Mouse (Mus musculus): Measurements from ENCODE around the gene Igsf9b. TPM values are rescaled to one million over a fixed set of nuclear protein-coding genes. Genes with fewer than 3 reads are reported as not detected.
A peak's percentile ranks its signal among the peaks of the same experiment; 100 is the strongest.

Igsf9b gene
- polyA plus RNA-seq, 1 experiment, result 23.1 TPM

DNA sequence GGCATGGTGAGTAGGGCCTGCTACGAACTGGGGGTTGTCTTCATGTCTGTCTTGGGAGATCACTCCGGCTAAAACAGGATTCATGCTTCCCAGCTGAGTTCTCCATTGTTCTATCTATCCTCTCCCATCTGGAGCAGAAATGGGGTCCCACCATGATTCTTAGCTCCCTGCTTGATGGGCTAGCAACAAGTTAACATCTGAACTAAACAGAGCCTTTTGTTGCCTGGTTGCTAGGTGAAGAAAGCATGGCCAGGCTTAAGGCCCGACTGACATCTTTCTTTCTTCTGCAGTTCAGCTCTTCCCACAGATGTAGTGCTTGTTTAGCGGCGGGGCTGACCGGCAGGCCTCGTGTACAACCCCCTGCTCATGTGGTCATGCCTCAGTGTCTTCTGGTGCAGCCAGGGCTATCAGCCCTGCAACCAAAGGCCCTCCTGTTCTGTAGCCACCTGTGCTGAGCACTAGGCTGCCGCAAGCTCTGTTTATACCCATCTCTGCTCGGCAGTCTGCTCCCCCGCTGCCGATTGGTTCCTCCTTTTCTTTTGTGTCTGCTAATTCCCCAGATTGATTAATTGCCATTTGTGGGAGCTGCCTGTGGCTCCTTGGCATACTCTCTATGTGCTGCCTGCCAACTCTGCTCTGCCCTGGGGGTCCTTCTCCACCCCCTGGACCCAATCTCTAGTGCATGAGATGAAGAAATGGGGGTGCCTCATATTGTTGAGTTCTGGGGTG lies 47.7 kb downstream of the Igsf9b start:
- no peak for TF ChIP-seq CTCF (IDR thresholded peaks at IDR 0.05; ENCODE audit: extremely low read depth, insufficient read depth, low read length)
- no peak for TF ChIP-seq POLR2A (IDR thresholded peaks at IDR 0.05; ENCODE audit: extremely low read depth, insufficient read depth, low read length)
- no peak overlapping the region for H3K4me3 ChIP-seq (ENCODE audit: insufficient read depth, low read length)
- no peaks in the 10 kb centered on the region for H3K4me1 ChIP-seq (ENCODE audit: control insufficient read depth, insufficient read depth, low read length)
- H3K27ac ChIP-seq (ENCODE audit: insufficient read depth, low read length), result no peak overlapping the region

DNA sequence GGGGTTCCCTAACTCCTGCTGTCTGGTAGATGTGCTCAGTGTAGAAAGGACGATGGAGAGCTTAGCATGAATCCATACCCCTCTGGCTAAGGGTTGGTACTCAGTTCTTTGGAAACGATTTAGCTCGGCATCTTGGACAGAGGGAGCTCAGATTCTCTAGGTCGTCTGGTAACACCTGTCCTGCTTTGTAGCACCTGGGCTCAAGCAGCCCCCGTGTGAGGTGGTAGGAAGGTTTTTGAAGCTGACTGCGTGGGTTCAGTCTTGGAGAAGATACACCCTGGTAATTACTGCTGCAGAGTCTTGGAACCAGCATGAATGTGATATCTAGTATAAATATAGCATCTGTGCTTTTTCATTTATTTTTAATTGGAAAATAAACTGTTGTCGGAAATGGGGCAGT lies 54.1 kb downstream of the Igsf9b start:
- H3K4me1 ChIP-seq (ENCODE audit: control insufficient read depth, insufficient read depth, low read length), result peaks cover 6% of the 10 kb centered on the region
- no peak overlapping the region for H3K27ac ChIP-seq (ENCODE audit: insufficient read depth, low read length)
- TF ChIP-seq POLR2A (IDR thresholded peaks at IDR 0.05; ENCODE audit: extremely low read depth, insufficient read depth, low read length) (no peak), CTCF (IDR thresholded peaks at IDR 0.05; ENCODE audit: extremely low read depth, insufficient read depth, low read length) (no peak)
- no peak overlapping the region for H3K4me3 ChIP-seq (ENCODE audit: insufficient read depth, low read length)

DNA sequence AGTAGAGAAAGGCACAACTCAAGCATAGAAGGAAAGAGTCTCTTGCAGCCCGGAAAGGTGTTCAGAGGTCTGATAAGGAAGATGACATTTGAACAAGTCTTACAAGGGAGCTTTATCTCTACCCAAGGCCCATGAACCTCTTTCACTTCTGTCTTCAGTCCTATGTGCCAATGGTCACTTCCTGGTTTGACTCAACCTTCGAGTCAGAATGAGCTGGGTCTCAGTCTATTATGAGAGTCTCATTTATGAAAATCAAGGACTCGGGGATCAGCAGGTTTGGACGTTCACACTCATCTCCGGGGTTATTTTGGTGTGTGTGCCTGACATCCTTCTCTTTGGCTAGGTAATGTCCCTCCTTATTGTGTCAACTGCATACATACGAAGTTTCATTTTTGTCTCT lies 58.9 kb downstream of the Igsf9b start:
- Histone ChIP-seq H3K27ac (ENCODE audit: insufficient read depth, low read length) (no peak overlapping the region), H3K4me1 (ENCODE audit: control insufficient read depth, insufficient read depth, low read length) (peaks cover 5% of the 10 kb centered on the region), H3K4me3 (ENCODE audit: insufficient read depth, low read length) (no peak overlapping the region)
- no peak for TF ChIP-seq POLR2A (IDR thresholded peaks at IDR 0.05; ENCODE audit: extremely low read depth, insufficient read depth, low read length)
- no peak for TF ChIP-seq CTCF (IDR thresholded peaks at IDR 0.05; ENCODE audit: extremely low read depth, insufficient read depth, low read length)

DNA sequence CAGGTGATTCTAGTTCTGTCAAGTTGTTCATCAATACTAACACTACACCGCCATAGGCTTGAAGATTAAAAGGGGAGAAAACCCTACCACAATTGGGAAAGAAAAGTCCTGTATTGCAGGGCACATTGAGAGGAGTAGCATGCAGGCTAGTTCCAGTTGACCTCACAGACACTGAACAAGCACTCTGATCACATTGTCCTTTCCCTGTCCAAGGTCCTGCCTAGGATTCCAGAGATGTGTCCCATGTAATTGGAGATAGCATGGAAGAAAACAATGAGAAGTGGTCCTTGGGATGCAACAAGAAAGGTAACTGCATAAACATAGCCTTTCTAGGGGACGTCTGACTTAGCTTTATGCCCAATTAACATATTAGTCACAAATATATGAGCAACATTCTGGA lies 68.2 kb downstream of the Igsf9b start:
- Histone ChIP-seq H3K4me1 (ENCODE audit: control insufficient read depth, insufficient read depth, low read length) (no peaks in the 10 kb centered on the region), H3K4me3 (ENCODE audit: insufficient read depth, low read length) (no peak overlapping the region), H3K27ac (ENCODE audit: insufficient read depth, low read length) (no peak overlapping the region)
- TF ChIP-seq POLR2A (IDR thresholded peaks at IDR 0.05; ENCODE audit: extremely low read depth, insufficient read depth, low read length) (no peak), CTCF (IDR thresholded peaks at IDR 0.05; ENCODE audit: extremely low read depth, insufficient read depth, low read length) (no peak)

DNA sequence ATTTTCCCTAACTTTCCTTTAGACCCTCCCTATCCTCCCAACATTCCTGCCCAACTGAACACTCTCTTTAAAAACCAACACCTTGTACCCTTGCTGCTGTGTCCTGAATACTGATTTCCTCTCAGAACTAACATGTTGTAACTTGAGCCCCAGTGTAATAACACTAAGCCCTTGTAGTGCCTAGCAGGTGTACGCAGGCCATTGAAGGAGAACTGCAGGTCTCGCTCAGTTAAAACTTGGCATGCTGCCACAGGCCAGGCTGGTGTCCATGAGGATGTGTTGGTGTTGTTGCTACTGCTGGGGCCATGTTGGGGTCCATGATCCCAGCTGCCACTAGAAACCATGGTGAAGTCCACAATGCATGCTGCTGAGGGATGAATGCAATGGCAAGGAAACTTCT lies 70.1 kb downstream of the Igsf9b start:
- Histone ChIP-seq H3K4me3 (ENCODE audit: insufficient read depth, low read length) (no peak overlapping the region), H3K27ac (ENCODE audit: insufficient read depth, low read length) (no peak overlapping the region), H3K4me1 (ENCODE audit: control insufficient read depth, insufficient read depth, low read length) (no peaks in the 10 kb centered on the region)
- TF ChIP-seq CTCF (IDR thresholded peaks at IDR 0.05; ENCODE audit: extremely low read depth, insufficient read depth, low read length) (no peak), POLR2A (IDR thresholded peaks at IDR 0.05; ENCODE audit: extremely low read depth, insufficient read depth, low read length) (no peak)

DNA sequence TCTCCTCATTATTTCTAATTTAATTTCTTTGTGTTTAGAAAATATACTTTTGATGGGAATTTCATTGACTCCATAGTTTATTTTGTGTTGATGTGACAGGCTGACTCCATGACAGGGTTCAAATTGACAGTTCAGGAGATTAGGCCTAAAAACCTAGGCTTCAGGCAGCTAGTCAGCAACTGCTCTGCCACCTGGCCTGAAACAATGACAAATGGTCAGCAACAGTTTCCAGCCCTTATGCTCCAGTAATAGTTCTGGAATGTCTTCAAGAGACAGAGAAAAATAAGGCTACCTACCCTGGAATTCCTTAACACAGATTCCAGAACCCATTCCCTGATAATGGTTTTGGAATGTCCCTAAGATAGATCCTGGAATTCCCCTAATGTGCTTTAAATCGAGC lies 76.7 kb downstream of the Igsf9b start:
- Histone ChIP-seq H3K4me3 (ENCODE audit: insufficient read depth, low read length) (no peak overlapping the region), H3K4me1 (ENCODE audit: control insufficient read depth, insufficient read depth, low read length) (no peaks in the 10 kb centered on the region), H3K27ac (ENCODE audit: insufficient read depth, low read length) (no peak overlapping the region)
- no peak for TF ChIP-seq POLR2A (IDR thresholded peaks at IDR 0.05; ENCODE audit: extremely low read depth, insufficient read depth, low read length)
- TF ChIP-seq CTCF (IDR thresholded peaks at IDR 0.05; ENCODE audit: extremely low read depth, insufficient read depth, low read length), result no peak

DNA sequence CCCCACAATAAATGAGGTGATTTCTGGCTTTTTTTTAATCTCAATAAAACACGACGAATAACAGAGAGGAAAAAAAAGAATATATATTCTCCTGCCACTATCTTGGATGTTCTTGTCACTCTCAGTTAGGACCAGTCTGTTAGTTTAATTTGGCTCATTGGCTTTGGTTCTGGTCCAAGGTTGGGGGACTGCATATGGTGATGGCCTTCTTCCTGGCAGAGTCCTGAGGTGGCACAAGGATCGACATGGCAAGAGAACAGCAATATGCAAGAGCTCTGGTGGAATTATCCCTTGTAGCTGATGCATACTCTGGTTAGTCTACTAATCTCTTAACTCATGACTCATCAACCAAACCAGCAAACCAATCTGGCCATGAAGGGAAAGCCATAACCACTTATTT lies 87.9 kb downstream of the Igsf9b start:
- Histone ChIP-seq H3K4me1 (ENCODE audit: control insufficient read depth, insufficient read depth, low read length) (no peaks in the 10 kb centered on the region), H3K27ac (ENCODE audit: insufficient read depth, low read length) (no peak overlapping the region), H3K4me3 (ENCODE audit: insufficient read depth, low read length) (no peak overlapping the region)
- no peak for TF ChIP-seq CTCF (IDR thresholded peaks at IDR 0.05; ENCODE audit: extremely low read depth, insufficient read depth, low read length)

DNA sequence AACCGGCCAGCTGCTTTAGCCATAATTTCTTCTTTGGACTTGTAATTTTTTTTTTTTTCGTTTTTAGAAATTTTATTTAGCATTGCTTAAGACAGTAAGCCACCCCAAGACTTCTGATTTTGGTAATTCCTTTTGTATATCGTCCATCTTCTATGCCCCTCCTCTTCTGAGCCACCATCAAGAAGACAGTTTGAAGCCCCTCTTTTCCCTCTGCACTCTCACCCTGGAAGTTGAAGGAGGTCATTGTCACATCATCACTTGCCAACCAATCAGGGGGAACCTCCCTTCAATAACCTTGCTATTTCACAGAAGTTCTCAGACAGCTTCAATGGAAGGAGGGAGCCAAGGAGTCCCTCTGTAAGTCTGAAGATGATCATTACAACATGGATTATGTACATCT lies 97.5 kb downstream of the Igsf9b start, which contains the start of gene Spata19:
Gene Spata19, plus strand, starts transcription at position 301 of the 400 bp plus-strand sequence.
- TF ChIP-seq CTCF (IDR thresholded peaks at IDR 0.05; ENCODE audit: extremely low read depth, insufficient read depth, low read length) (no peak), POLR2A (IDR thresholded peaks at IDR 0.05; ENCODE audit: extremely low read depth, insufficient read depth, low read length) (no peak)
- Histone ChIP-seq H3K4me3 (ENCODE audit: insufficient read depth, low read length) (no peak within 1 kb of the TSS), H3K27ac (ENCODE audit: insufficient read depth, low read length) (no peak within 1 kb of the TSS), H3K4me1 (ENCODE audit: control insufficient read depth, insufficient read depth, low read length) (no peaks in the 10 kb centered on the region; the same call in 1 of the 2 replicates)

DNA sequence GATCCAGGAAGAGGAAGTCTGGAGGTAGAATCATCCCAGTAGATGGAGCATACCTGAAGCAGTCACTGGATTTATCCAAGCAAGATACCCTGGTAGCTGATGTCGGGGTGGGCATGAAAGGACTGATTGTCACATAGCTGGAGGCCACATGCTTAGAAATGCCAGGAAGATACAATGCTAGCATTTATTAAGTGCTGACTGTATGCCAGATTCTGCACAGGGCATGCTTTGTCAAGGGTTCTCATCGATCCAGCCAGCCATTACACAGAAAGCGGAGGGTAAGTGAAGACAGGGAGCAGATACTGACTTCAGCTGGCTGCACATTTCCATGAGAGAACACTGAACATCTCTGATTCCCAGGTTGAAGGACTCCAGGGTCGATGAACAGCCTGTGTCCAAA lies 102.2 kb downstream of the Igsf9b start:
- no peak overlapping the region for H3K4me3 ChIP-seq (ENCODE audit: insufficient read depth, low read length)
- no peak for TF ChIP-seq POLR2A (IDR thresholded peaks at IDR 0.05; ENCODE audit: extremely low read depth, insufficient read depth, low read length)
- TF ChIP-seq CTCF (IDR thresholded peaks at IDR 0.05; ENCODE audit: extremely low read depth, insufficient read depth, low read length), result no peak
- no peaks in the 10 kb centered on the region; the same call in 1 of the 2 replicates for H3K4me1 ChIP-seq (ENCODE audit: control insufficient read depth, insufficient read depth, low read length)
- peak overlapping the region; percentile 48; the same call in 1 of the 2 replicates for H3K27ac ChIP-seq (ENCODE audit: insufficient read depth, low read length)

Other genes starting within 250 kb of the Igsf9b start
- 58.8 and 59.0 TPM in 2 replicates for gene Jam3, start 143.8 kb upstream of the Igsf9b start, polyA plus RNA-seq (2012; rRNA removed)
- 1.3 and 1.5 TPM in 2 replicates for gene Spata19, start 97.6 kb downstream of the Igsf9b start, polyA plus RNA-seq (2012; rRNA removed)

Data from cortical plate, adult 2 months (tissue).